Mouse (Mus musculus) midbrain, embryonic 16.5 days (tissue): ENCODE data around the gene Ace. TPM values are rescaled to one million over a fixed set of nuclear protein-coding genes. Genes with fewer than 3 reads are reported as not detected.

Source experiments
- ATAC-seq: fragments of 200-750 bp; cut with Nextera tagmentation; 2 replicates; pipeline ENCODE4 v1.8.0; 2017; ENCODE audit warnings: moderate TSS enrichment
- H3K27ac ChIP-seq: fragments of 300-500 bp; sonication (generic); 2 replicates; pipeline ENCODE4 v1.5.1; 2014; ENCODE audit warnings: mild to moderate bottlenecking, low read length, mixed read lengths
- H3K27me3 ChIP-seq: fragments of 300-500 bp; sonication (generic); 2 replicates; pipeline ENCODE4 v1.6.1; 2014; ENCODE audit warnings: low read depth, low read length, mixed read lengths; ENCODE audit not compliant: control insufficient read depth, insufficient read depth
- H3K36me3 ChIP-seq: fragments of 300-500 bp; sonication (generic); 2 replicates; pipeline ENCODE4 v1.6.1; 2014; ENCODE audit warnings: mild to moderate bottlenecking, low read length, moderate library complexity, mixed read lengths; ENCODE audit not compliant: control insufficient read depth, insufficient read depth
- H3K4me1 ChIP-seq: fragments of 300-500 bp; sonication (generic); 2 replicates; pipeline ENCODE4 v1.6.1; 2014; ENCODE audit warnings: mild to moderate bottlenecking, low read length, mixed read lengths; ENCODE audit not compliant: control insufficient read depth, insufficient read depth
- H3K4me2 ChIP-seq: fragments of 300-500 bp; sonication (generic); 2 replicates; pipeline ENCODE4 v1.6.1; 2014; ENCODE audit warnings: mild to moderate bottlenecking, low read length, mixed read lengths
- H3K4me3 ChIP-seq: fragments of 300-500 bp; sonication (generic); 2 replicates; pipeline ENCODE4 v1.5.1; 2014; ENCODE audit warnings: low read depth, mild to moderate bottlenecking, low read length, moderate library complexity, mixed read lengths
- H3K9ac ChIP-seq: fragments of 300-500 bp; sonication (generic); 2 replicates; pipeline ENCODE4 v1.6.1; 2014; ENCODE audit warnings: low read depth, low read length, mixed read lengths
- H3K9me3 ChIP-seq: fragments of 300-500 bp; sonication (generic); replicated peaks from 2 replicates; pipeline ENCODE4 v1.6.1; 2014; ENCODE audit warnings: mild to moderate bottlenecking, low read length, mixed read lengths; ENCODE audit not compliant: control insufficient read depth, poor library complexity, severe bottlenecking
- WGBS: fragments of 180-500 bp; shearing (Covaris S2); extraction: QIAGEN DNeasy Blood & Tissue Kit; methylation state at CpG from one replicate; pipeline ENCODE4 v1.1.7; 2014; 5-methylcytosine and 5-hydroxymethylcytosine counted together
- polyA plus RNA-seq: library from polyadenylated mRNA; unstranded; fragments of >200 nt; fragmentation: Nextera tagmentation; extraction: Ambion mirVana; gene quantifications from 2 replicates; pipeline ENCODE4 v1.2.1, GENCODE M21; 2015

The Ace gene
- polyA plus RNA-seq: 7.0 and 8.2 TPM in 2 replicates

GRCm38 (mm10) chr11:105967741-105968574 lies at the start of gene Ace:
Gene Ace, plus strand, starts transcription at chr11:105967945.
- H3K4me3 ChIP-seq: peak within 1 kb of the TSS; percentile 66
- peaks cover 10% of the 10 kb centered on the region for H3K4me1 ChIP-seq
- peak within 1 kb of the TSS; percentile 98 for H3K4me2 ChIP-seq
- no peaks in the 10 kb centered on the region for H3K36me3 ChIP-seq
- peaks cover 13% of the 10 kb centered on the region for H3K27me3 ChIP-seq
- ATAC-seq: peak; percentile 79
- under 1% methylated on average over 57 of the region's 76 CpGs for WGBS
- H3K27ac ChIP-seq: peak within 1 kb of the TSS; percentile 55
- peak within 1 kb of the TSS; percentile 80 for H3K9ac ChIP-seq
- H3K9me3 ChIP-seq: no peaks in the 10 kb centered on the region

DNA sequence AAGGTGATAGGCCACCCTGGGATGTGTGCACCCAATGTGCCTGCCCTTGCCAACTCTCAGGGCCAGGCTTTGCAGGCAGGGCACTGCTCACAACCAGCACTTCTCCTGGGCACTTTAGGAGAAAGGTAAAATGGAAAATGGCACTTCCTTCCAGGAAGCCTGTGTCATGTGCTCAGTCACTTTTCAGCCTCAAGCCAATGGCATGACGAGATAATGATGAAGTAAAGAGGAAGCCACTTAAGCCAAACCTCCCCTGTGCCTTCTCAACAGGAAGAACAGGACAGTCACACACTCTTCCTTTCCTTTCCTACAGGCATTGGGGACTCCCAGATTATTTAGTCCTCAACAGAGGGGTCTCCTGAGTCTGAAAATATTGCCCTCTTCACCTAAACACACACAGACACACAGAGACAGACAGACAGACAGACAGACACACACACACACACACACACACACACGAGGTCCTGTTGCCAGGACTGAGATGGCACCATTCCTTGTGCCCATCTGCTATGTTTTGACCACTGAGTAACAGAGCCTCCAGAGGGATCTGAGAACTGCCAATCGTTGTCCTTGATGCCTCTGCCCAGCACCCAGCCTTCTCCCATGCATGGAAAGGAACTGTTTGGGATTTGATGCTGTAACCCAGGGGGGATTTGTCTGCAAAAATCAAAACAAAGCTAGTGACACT lies 47.5 kb upstream of the Ace start:
- no peak overlapping the region for H3K27ac ChIP-seq
- H3K9ac ChIP-seq: no peak overlapping the region
- ATAC-seq: no peak
- H3K9me3 ChIP-seq: no peaks in the 10 kb centered on the region
- H3K4me1 ChIP-seq: no peaks in the 10 kb centered on the region
- no peak overlapping the region for H3K4me3 ChIP-seq
- WGBS: 90% methylated on average over 3 of the region's 3 CpGs
- H3K4me2 ChIP-seq: no peak overlapping the region
- H3K36me3 ChIP-seq: peaks cover 35% of the 10 kb centered on the region
- no peaks in the 10 kb centered on the region for H3K27me3 ChIP-seq

GRCm38 (mm10) chr11:105920836-105921235 lies 46.9 kb upstream of the Ace start:
- H3K27me3 ChIP-seq: no peaks in the 10 kb centered on the region
- H3K36me3 ChIP-seq: peaks cover 35% of the 10 kb centered on the region
- no peak overlapping the region for H3K4me2 ChIP-seq
- no peak overlapping the region for H3K27ac ChIP-seq
- 94% methylated on average over 2 of the region's 2 CpGs for WGBS
- no peak overlapping the region for H3K9ac ChIP-seq
- no peak for ATAC-seq
- H3K9me3 ChIP-seq: no peaks in the 10 kb centered on the region
- no peaks in the 10 kb centered on the region for H3K4me1 ChIP-seq
- H3K4me3 ChIP-seq: no peak overlapping the region

DNA sequence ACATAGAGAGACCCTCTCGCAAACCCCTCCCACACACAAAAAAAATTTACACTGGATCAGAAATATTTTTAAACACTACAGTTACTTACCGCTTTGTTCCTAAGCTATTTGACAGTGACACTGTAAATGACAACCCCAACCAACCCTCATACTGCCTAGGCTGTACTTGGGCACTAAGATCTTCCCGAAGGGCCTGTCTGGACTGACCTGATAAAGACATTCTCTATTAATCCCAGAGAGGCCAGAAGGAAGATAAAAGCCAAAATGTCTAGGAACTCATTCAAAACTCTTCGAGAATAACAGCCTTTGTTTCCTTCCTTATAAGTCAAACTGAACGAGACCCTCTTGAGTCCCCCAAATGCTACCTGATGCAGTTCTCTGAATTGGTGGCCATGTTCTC lies 46.5 kb upstream of the Ace start:
- no peak for ATAC-seq

GRCm38 (mm10) chr11:105922769-105923663 lies 44.7 kb upstream of the Ace start:
- Histone ChIP-seq H3K27me3 (no peaks in the 10 kb centered on the region), H3K36me3 (peaks cover 24% of the 10 kb centered on the region), H3K4me1 (no peaks in the 10 kb centered on the region), H3K9ac (no peak overlapping the region), H3K4me3 (no peak overlapping the region), H3K9me3 (no peaks in the 10 kb centered on the region), H3K4me2 (no peak overlapping the region), H3K27ac (no peak overlapping the region)
- 88% methylated on average over 20 of the region's 20 CpGs for WGBS
- ATAC-seq: no peak

More for the DNA sequence above, 46.5 kb upstream of the Ace start:
- Histone ChIP-seq H3K27me3 (no peaks in the 10 kb centered on the region), H3K9ac (no peak overlapping the region), H3K9me3 (no peaks in the 10 kb centered on the region), H3K36me3 (peaks cover 32% of the 10 kb centered on the region), H3K4me2 (no peak overlapping the region), H3K4me3 (no peak overlapping the region), H3K27ac (no peak overlapping the region), H3K4me1 (no peaks in the 10 kb centered on the region)
- 89% methylated on average over 5 of the region's 5 CpGs for WGBS

DNA sequence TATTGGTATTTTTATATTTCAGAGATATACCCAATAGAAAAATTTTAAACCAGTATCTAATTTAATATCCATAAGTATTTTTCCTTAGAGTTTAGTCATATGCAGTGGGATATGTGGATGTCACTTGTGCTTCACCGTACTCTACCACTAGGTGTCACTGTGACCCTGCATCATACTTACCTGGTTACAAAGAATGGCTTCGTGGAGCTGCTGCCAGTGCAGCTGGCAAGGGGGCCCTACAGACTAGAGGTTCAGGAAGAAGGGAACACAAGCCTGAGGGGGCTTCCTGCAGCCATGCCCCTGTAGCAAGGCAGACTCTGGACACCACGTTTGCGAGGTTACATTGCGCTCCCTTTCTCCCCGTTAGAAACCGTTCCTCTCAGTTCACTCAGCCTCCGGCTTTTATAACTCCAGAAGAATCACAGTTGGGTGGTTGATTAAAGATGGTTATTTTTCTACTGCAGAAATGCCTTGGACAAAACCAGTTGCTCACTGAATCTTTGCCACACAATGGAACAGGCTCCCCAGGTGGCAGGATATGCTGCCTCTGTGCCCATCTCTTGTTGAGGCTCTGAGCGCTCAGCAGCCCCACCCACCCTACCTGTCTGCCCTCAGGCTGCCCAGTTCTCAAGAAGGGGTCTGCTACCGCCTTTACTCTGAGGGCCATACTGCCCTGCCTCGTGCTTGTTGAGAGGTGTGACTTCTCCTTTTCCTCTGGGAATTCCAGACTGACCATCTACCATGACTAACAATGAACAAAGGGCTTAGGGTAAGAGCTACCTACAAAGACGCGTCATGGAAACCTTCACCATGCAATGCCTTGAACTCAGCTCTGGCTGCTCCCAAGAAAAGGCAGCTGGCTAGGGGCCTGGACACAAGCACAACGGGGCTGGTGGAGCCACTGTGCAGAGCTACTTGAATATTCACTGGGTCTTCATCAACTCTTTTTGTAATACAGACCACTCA lies 40.4 kb upstream of the Ace start:
- peak; percentile 32; the same call in 1 of the 2 replicates for ATAC-seq

DNA sequence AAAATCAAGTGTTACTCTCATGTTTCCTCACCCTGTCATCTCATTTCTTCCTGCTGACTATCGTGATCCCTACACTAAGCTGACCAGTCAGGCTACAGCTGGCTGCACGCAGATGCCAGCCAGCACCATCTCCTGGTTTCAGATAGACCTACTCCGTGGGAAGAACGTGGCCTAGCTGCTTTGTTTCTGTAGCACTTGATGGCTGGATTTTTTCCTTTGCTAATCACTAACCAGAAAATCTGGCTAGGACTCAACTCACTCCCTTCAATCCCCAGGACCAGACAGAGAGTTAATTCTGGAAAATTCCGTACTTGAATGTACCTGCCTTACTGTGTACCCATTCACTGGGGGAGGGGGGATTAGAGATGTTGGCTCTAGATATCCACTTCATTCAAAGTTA lies 39.6 kb upstream of the Ace start:
- Histone ChIP-seq H3K4me2 (no peak overlapping the region), H3K4me3 (no peak overlapping the region), H3K9ac (no peak overlapping the region), H3K27me3 (no peaks in the 10 kb centered on the region), H3K9me3 (no peaks in the 10 kb centered on the region), H3K27ac (no peak overlapping the region), H3K36me3 (peaks cover 4% of the 10 kb centered on the region), H3K4me1 (no peaks in the 10 kb centered on the region)
- 72% methylated on average over 5 of the region's 5 CpGs for WGBS
- ATAC-seq: no peak

More for the DNA sequence above, 40.4 kb upstream of the Ace start:
- Histone ChIP-seq H3K4me2 (no peak overlapping the region), H3K36me3 (peaks cover 10% of the 10 kb centered on the region), H3K4me1 (no peaks in the 10 kb centered on the region), H3K27ac (peak overlapping the region; percentile 47), H3K9me3 (no peaks in the 10 kb centered on the region), H3K9ac (peak overlapping the region; percentile 38; the same call in 1 of the 2 replicates), H3K27me3 (no peaks in the 10 kb centered on the region), H3K4me3 (no peak overlapping the region)
- 60% methylated on average over 14 of the region's 14 CpGs for WGBS

DNA sequence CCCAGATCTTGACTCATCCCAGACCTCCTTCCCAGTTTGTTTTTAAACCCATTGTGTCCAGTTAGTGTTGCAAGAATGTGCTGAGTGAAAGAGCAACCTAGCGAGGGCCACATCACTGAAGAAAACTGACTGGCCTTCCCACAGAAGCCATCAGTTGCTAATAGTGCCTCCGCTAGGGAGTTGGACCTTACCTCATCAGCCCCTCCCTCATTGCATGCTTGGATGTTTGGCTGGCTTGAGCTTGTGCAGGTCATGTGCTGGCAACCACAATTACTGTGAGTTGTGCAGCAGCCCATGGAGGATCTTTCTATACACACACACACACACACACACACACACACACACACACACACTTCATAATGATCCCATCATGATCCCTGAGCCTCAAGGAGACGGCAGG lies 36.4 kb upstream of the Ace start:
- H3K4me1 ChIP-seq: no peaks in the 10 kb centered on the region
- H3K4me3 ChIP-seq: no peak overlapping the region
- no peaks in the 10 kb centered on the region for H3K9me3 ChIP-seq
- H3K36me3 ChIP-seq: no peaks in the 10 kb centered on the region
- H3K27ac ChIP-seq: no peak overlapping the region
- H3K4me2 ChIP-seq: no peak overlapping the region
- ATAC-seq: no peak
- no peak overlapping the region for H3K9ac ChIP-seq
- no peaks in the 10 kb centered on the region for H3K27me3 ChIP-seq
- 90% methylated on average over 3 of the region's 3 CpGs for WGBS
